Mouse (Mus musculus) spleen, postnatal 10 days (tissue): ENCODE results near the gene Gm19426.
A peak's percentile ranks its signal among the peaks of the same experiment; 100 is the strongest.

Experiments used
- DNase-seq, 2 experiments: peaks; one replicate each; pipeline ENCODE4 v3.0.0; 2021 to 2022; ENCODE audit warnings: low spot score in 2 of 2

Gene Gm19426

DNA sequence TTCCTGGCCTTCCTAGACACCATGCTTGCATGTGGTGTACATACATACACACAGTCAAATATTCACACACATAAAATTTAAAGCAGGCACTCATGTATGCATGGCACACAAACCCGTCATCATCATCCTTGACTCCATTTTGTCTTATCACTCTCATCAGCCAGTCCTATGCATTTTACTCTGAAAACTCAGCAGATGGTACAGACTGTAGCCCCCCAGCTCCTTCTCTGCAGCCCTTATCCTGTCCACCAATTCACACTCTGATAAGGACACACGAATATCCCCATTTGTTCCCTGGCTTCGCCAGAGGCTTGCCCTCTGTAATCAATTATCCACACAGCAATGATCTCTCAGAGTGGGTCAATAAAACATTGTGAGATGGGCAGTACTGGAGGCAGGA is 22.3 kb downstream of the Gm19426 start:
- no peak for DNase-seq

DNA sequence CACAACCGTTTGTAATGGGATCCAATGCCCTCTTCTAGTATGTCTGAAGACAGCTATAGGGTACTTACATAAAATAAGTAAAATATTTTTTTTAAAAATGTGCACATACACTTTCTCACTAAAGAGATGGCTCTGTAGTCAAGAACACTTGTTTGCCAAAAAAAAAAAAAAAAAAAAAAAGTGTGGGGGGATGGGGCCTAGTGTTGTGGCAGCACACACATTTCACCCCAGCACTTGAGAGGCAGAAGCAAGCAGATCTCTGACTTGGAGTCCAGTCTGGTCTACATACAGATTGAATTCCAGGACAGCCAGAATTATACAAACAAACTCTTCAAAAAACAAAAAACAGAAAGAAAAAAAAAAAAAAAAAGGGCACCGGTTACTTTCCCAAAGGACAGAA is 22.7 kb downstream of the Gm19426 start:
- DNase-seq = no peak

DNA sequence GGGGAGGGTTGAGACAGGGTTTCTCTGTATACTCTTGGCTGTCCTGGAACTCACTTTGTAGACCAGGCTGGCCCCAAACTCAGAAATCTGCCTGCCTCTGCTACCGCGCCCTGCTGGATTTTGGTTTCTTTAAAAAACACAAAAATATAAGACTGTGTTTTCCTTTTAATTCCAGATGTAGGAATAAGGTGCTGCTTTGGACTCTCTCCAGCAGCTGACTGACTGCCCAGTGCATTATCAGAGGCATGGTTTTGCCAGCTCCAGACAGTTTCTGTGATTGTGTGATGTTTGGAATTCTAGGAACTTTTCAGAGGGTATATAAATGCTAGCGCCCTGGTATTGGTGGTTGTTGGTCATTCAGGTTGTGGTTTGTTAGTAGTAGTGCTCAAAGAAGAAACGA is 26.1 kb downstream of the Gm19426 start:
- no peak for DNase-seq

DNA sequence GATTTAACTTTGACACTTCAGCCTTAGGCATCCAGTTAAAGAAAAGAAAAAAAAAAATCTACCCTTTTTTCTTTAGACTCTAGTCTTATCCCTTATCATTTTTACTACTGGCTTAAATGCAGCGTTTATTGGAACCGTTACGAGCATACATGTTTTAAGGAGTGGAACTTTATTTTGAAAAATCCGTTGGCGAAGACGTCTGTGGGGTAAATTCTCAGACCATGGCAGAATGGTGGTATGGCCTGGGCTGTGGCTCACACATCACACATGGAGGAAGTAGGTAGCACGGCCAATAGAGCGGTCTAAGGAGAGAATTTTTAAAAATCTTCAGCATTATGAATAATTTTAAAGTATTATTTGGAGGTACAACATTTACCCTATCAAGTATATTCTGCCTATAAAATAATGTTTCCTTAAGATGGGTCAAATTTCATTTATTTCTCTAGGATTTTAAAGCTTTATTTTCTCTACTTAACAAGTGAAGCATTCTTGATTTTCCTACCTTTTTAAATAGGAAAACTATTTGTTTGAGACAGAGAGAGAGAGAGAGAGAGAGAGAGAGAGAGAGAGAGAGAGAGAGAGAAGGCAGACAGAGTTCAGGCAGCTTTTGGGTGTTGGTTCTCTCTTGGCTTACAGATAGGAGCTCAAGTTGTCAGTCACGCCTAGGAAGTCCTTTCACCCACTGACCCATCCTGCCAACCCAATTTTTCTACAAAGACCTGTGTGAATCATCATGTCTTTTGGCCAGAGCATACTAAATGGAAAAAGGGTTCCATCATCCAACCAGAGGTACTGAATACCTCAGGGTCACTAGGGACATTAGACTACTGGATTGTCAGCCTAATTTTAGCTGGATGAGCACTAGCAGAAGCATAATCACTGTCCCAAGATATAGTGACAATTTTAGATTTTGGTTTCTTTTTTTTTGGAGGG is 26.8 kb downstream of the Gm19426 start:
- DNase-seq = peak in 1 of 2 experiments; percentile 34

DNA sequence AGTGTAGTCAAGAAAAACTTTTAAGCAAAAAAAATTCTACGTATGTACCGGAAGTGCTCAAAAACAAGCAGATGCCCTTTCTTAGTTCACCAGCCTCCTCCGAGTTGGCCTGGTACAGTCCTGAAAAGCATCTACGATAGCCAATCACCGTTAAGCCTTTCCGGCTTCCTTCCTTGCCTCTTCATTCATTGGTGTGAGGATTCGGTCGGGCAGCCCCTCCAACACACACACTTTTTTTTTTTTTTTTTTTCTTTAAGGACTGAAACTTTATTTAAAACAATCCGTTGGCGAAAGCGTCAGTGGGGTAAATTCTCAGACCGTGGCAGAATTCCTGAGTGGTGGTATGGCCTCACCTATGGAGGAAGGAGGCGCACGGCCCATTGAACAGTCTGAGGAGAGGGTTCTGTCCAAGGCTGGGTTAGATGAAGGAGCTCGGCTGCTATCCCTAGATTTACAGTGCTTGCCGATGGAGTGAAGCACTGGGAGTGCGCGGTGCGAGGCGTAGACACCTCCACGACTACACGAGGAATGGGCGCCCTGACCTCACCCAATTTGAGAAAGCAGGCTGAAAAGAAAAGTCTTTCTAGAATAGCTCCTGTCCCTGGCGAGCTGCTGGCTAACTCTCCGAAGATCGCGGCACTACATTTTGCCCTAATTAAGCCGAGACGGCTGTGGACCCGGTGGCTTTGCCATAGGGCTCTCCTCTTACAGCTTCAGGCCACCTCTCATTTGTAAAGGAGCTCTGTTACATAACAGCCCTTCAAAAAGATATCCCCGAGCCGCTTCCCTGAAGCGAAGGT is 27.7 kb downstream of the Gm19426 start:
- peak; percentile 82 to 83 for DNase-seq

DNA sequence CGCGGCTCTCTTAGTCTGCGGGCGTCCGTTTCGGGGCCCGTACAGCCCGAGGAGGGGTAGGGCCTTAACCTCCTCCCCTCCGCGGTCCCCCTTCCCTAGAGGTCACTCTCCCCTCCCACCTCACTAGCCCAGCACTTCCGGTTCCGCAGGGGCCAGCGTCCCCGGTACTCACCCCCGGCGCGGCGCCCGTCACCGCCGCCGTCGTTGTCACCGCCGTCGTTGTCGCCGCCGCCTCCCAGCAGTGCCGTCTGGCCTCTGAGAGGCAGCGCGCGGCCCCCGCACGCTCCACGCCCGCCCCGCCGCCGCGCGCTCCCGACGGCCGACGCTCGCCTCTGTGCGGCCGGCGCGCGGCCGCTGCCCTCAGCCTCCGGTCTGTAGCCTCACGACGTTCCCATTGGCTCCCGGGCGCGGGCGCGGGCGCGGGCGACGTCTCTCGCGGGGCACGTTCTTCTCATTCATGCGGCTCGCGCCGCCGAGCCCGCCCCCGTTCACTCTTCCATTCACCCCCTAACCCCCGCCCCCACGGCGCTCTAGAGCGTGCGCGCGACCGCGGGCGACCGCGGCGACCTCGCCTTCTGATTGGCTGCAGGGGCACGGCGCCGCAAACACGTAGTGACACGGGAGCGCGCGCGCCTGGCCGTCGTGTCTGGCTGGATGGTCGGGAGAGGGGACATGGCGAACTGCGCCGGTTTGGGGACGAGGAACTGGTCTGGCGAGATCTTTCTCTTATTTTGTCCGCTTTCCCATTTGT is 28.5 kb downstream of the Gm19426 start, which contains the start of gene Zdhhc5:
Gene Zdhhc5, minus strand, starts transcription at position 370 of the 751 bp plus-strand sequence.
- DNase-seq = peak; percentile 95 to 99

DNA sequence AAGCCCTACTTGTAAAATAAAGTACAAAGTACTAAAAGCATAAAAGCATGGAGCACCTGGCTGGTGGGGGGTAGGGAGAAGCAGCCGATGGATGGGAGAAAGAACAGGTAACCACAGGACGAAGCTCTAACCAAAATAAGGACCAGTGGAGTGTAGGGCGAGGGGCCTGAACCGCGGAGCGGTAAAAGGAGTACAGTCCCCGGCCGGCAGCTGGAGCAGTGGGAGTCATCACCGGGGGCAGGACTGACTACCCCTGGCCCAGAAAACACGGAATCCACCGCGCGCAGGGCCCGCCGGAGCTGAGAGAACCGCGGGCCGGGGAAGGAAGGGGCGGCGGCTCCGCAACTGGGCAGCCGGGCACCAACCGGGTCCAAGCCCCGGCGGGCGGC is 29.0 kb downstream of the Gm19426 start:
- DNase-seq = no peak

DNA sequence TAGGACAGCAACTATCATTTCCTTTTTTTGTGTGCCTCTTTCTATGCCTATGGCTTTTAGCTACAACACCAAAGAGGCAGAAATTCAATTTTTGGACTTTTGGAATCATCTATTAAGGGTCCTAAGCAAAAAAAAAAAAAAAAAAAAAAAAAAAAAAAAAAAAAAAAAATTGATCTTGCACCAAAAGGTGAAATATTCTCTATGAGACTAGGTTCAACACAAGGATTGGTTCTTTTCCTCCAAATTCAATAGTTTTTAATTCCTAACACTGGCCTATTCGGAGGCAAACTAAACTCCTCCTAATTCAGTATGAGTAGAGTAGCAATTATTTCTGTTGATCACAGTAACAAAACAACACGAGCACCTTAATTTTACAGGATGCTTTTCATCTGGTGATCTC is 31.6 kb downstream of the Gm19426 start:
- DNase-seq = no peak

DNA sequence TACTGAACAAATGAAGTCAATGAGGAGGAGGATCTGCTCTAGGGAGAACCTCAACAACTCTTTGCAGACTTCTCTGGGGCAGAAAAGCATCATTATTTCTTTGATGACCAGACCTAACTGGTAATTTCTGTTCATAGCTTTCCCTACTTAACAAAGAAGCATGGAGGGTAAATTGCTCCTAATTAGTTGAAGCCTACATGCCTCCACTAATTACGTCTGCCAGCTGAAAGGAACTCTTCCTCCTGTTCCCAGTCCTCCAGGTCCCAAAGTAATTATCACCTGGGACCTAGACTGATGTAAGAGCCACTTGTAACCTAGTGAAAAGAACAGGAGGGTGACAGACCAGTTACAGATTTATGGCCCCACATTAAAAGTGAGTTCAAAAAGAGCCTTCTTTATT is 35.9 kb downstream of the Gm19426 start:
- DNase-seq = no peak

DNA sequence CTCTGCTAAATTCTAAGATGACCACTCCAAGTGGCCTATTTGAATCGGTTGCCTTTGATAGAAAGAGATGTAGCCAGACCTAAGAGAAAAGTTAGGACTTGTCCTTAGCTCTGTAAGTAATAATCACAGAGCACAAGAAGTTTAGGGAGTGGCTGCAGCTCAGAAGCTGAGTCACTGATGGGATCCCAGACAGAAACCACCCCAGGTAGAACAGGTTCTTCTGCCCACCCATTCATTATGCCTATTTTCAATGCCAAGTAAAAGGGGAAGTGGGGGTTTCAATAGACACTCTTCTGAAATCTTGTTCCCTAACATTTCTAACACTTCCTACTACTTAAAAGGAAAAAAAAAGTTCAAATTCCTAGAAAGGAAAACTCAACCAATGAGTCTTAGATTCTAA is 38.2 kb downstream of the Gm19426 start:
- no peak for DNase-seq

DNA sequence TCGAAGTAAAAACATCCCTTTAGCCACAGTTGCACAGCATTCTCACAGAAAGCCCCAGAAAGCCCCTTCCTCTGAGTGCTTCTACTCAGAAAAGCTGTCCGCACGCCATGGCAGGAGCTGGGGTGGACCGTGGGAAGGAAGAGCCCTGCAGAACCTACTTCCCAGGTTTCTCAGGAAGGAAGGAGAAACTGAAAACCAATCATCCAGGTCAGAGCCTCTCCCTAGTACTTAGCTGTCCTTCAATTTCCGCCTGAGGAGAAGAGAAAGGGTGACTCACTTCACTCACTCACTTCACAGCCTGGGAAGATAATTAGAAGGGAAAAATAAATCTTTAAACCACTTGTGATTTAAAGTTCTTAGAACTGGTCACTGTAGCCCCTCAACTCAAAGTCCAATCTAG is 39.1 kb downstream of the Gm19426 start:
- DNase-seq = no peak

DNA sequence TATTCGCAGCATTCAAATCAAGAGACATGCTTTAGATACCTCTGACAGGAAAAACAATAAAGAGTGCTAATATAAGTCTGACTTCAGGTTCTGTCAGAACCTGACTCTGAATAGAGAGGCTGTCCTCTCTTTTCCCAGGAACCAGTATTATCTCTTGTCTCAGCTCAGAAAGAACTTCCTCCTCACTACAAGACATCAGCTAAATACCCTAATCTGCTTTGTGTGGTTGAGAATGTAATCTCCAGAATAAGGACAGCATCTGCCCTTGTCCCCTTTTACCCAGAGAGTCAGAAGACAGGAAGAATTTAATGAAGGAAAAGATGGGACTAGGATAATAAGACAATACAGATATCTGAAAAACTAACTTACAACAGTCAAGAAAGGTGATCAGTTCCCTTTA is 40.0 kb downstream of the Gm19426 start:
- DNase-seq = no peak

DNA sequence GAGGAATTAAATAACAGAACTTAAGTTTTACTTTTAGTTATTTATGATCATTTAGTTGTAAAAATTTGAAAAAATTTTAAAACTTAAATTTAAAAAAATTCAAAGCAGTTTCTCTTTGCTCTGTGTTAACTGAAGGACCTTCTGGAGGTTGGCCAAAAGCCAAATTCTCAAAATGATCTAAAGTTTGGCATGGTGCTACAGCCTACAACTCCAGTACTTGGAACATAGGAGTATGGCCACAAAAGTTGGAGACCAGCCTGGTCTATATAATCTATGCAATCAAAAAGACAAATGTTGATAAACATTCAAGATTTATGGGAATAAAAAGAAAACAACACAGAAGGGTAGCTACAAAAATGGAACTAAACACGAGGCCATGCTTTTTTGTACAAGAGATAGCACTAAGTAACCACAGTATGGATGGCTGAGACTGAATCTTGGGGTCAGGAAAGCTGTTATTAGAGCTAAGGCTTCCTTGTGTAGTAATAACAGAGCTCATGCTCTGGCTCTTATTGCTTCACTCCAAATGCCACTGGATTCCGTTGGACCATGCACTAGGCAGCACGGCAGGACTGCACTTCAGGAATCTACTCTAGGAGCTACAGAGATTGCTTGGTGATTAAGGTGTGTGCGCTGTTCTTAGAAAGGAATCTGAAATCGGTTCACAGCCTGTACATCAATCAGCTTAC is 48.3 kb downstream of the Gm19426 start:
- no peak for DNase-seq
